Mouse (Mus musculus): ENCODE measurements around the gene Lrch1.

The Lrch1 gene

DNA sequence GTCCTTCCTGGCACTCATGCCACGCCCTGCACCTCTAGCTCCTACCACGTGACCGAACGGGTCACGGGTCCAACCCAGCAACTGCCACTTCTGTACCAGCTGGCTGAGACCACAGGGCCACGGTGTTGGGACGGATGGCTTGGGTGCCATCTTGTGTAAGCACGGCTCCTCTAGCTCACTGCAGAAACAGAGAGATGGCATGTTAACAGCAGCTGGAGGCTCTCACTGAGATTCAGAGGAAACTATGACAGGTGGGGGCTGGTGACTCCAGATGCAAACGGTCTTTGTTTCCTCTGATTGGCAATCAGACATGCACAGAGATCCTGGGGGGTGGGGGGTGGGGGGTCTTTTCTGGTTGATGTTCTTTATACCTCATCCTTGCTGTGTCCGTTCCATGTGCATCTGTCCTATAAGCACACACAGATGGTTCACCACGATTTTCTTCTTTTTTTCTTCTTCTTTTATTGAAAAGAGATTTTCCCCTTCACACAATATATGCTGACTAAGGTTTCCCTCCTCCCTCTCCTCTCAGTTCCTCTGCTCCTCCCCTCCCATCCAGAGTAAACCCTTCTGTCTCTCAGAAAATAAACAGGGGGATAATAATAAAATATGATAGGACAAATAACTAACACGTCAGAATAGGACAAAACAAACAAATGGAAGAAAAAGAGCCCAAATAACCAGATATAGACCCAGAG lies 25.5 kb downstream of the Lrch1 start:
- DNase-seq (ENCODE audit: low spot score): no peak

DNA sequence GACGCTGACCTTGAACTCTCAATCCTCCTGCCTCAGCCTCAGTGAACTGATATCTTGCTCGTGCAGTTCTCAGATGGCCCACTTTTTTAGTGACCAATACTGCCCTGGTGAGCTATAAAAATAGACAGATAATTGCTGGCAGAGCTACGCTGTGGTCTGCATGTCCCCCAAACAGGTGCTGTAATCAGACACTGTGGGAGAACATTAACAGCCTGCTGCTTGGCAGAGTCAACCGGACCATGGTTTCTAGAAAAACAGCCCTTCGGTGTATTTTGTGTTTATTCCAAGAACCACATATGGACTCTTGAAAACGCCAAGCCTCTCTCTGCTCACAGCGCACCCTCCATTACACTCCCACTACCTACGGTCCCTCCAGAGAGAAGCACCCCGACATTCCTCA lies 26.2 kb downstream of the Lrch1 start:
- DNase-seq (ENCODE audit: low spot score): no peak

DNA sequence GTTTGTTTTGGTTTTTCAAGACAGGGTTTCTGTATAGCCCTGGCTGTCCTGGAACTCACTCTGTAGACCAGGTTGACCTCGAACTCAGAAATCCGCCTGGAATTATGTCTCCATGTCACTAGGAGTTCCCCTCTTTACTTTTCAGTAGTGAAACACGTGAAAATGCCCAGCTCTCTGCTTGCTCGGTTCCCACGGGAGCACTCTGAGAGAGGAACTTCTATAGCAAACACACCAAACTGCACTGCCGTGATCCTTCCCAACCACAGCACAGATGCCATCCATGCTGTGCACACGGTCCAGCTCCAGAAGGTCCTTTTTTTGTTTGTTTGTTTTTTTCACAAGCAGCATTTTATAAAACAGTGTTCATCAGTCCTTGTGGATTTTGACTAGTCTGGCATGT lies 28.5 kb downstream of the Lrch1 start:
- DNase-seq (ENCODE audit: low spot score): no peak

DNA sequence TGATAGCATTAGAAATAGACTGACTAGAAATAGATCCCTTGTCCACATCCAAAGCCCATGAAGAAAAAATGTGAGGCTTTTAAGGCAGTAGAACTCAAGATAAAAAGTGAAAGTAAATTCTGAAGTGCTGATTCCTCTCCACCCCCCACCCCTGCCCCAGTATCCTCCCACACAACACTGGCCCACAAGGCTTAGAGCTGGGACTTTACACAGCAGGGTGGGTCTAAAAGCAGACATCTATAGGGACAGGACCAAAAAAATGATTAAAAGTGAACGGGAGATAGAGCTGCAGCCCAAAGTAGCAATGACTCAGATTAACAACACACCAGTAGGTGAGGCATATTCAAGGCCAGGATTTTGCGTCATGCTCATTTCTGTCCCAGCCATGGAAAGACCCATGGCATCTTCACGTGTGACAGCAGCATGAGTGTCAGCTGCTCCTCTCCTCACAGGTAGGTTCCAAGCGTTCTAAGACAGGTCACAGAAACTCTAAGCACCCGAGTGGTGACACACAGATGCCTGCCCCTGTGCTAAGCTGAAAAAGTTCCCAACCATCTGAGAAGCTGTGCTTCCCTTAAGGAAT lies 29.1 kb downstream of the Lrch1 start:
- DNase-seq (ENCODE audit: low spot score): no peak

DNA sequence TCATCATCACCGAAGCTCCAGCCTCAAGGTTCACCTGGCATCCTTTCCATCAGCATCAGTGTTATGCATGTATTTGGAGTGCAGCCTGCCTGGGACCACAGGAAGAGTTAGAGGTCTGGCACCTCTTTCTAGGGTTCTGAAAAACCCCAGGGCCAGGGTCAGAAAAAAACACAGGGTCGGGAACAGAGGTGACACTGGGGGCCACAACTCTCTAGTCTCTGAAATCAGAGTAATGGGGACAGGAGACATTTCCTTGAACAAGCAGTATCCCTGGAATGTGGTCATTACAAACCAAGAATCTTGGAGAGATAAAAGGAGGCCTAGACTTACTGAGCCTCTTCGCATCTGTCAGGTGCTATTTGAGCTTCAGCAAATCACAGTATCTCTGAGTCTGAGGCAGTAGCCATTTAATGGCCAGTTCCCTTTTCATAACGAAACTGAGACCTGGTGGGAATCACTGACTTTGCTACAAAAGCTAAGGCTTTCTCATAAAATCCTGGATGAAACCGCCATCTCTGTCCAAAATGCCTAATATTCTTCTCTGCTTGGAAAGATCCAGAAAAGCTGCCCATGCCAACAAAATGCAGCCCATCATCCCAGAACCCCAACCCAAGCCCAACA lies 30.1 kb downstream of the Lrch1 start:
- no peak for DNase-seq (ENCODE audit: low spot score)

DNA sequence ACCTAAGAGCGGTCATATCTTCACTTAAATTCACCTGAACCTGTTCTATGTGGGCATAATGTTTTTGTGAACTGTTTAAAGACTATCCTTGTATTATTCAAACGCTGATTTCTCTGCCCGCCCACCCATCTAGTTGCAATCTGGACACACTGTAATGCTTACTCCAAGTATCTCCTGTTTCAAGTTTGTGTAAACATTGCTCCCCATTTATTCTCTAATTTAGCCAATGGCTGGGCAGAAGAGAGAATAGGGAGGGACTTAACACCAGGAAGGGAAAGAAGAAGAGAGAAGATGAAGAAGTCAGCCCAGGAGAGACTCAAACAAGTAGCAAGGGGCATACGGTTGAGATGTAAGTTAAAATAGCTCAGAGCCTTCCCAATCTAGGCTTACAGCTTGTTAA lies 31.0 kb downstream of the Lrch1 start:
- no peak for DNase-seq (ENCODE audit: low spot score)

DNA sequence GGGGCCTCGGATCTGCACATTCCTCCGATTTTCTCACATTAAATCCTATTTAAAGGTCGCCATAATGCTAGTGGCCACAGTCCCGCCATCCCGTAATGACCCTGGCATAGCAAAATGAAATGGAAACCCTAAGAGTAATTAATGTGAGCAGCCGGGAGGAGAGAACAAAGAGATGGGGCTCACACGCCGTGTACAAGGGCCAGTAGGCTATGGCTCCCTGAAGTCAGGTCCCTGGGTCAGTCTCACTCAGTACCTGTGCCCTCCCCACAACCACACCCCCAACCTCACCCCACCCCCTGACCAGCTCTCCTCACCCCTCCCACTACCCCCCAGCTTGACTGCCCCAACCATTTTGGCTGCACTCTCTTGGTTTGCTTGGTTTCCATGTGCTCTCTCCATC lies 31.6 kb downstream of the Lrch1 start:
- DNase-seq (ENCODE audit: low spot score): no peak

DNA sequence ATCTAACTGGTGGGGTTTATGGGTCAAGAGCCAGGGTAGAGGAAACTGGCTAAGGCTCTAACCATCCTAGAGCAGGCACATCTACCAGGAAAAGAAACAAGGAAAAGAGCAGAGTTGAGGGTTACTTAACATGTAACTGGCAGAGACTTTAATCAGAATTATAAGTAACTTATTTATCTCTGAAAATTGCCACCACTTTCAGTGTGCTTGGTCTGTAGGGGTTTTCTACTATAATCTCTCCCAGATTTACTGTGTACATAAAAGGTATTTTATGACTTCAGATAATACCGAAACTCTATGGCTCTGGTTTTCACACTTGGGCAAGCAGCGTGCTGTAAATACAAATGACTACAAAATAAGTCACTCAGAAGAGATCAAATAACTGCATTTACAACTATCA lies 32.0 kb downstream of the Lrch1 start:
- no peak for DNase-seq (ENCODE audit: low spot score)

DNA sequence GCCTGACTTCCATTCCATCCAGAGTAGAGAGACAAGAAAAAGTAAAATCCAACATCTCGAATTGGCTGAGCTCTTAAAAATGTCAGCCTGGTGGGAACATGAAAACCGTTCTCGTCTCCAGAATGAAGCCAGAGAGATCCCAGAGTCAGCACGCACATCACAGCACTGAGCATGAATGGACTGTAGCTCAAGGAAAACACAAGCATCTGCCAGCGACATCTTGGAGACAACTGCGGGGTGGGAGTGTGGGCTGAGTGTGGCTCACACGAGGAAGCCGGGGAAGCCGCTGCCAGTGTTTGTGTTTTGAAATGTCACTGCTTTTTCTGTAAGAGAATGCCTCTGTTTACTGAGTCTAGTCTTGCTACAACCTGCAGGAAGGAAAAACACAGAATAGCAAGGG lies 32.7 kb downstream of the Lrch1 start:
- no peak for DNase-seq (ENCODE audit: low spot score)

DNA sequence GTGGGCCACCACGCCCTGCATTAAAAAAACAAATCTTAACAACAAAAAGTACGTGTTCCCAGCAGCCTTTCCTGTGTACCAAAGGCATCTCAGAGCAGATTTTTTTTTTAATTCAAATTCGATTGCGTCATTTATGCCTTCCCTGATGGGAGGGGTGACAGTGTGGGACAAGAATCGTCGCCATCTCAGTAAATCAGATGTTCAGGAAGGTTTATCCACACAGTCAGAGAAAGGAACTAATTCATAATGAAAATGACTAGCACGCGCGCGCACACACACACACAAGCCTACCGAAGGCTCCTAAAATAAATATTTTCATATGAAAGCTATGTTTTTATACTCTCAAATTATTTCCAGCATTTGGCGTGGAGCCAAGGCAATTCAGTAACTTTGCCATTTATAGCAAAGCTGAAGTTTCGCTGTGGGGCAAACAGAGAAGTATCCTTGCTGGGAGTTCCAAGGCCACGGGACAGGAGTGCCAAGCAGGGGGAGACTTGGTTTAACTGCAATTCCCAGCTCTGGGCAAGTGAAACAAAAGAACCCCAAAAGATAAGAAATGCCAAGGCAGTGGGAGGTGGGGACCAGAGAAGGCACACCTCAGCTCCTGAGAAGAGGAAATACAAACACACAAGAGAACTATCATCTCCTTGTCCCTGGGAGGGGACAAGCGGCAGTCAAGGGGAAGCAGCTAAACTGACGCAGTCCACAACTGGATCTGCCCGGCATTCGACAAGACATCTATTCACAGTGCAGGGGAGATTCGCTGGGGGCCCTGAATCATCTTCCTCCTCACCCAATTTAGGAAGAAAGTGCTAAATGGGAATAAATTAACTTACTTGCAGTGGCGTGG lies 34.1 kb downstream of the Lrch1 start:
- DNase-seq (ENCODE audit: low spot score): peak; percentile 65

DNA sequence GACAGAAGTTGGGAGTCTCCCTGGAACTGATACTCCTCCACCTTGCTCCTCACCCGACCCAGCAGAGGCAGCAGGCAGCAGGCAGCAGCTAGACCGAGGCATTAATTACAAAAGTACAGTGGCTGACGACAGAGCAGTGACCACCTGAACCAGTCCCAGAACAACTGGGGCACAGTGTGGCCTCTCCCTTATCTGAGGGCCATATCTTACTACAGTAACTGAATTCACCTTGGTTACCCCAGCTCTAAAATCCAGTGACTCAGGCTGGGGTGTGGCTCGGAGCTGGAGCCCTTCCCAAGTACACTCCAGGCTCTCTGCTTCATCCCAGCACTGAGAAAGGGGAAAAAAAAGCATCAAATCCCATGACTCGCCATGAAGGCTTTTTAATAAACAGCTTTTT lies 37.3 kb downstream of the Lrch1 start:
- no peak for DNase-seq (ENCODE audit: low spot score)

DNA sequence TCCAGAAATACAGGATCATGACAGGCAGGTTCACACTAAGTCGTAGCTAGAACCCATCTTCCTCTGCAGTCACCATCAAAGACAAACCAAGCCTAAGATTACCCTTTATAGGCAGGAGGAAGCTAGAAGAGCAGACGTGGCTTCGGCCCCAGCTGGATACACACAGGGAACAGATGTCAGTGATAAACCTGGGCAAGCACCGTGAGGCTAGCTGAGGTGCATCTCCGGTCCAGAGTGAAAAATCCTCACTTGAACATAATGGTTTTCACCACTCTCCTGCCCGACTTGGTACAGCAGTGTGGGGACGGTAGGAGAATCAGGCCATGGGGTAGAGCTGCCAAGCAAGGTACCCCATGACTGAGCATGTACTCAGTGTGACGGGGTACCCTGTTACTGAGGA lies 38.7 kb downstream of the Lrch1 start:
- DNase-seq (ENCODE audit: low spot score): no peak

DNA sequence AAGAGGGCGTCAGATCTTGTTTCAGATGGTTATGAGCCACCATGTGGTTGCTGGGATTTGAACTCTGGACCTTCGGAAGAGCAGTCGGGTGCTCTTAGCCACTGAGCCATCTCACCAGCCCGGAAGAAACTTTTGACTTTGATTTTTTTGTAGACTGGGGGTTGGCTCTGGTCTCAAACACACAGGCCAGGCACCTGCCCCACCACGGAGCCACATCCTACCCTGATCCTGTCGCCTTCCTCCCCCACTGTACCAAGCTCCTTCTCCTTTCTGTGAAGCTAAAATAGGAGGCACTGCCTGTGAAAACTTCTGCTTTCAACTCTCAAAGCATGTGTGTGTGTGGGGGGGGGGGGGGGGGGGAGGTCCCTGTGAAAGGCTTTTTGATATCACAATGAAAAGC lies 39.4 kb downstream of the Lrch1 start:
- DNase-seq (ENCODE audit: low spot score): no peak

DNA sequence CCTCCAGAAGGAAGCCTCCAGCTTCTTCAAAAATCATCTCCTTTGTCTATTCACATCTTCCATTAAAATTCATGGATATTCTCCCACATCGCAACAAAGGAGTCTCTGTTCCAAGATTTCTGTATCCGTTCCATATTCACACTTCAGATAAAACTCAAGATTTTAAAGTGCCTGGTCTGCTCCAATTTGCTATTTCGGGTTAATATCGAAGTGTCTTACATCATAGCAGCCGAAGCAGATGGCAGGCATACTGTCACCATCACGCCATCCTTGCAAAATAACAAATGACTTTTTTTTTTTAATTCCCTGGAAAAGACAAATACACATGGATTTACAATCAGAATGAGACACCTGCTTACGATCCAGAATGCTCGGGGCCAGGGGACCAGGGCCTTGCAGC lies 40.0 kb downstream of the Lrch1 start:
- no peak for DNase-seq (ENCODE audit: low spot score)

DNA sequence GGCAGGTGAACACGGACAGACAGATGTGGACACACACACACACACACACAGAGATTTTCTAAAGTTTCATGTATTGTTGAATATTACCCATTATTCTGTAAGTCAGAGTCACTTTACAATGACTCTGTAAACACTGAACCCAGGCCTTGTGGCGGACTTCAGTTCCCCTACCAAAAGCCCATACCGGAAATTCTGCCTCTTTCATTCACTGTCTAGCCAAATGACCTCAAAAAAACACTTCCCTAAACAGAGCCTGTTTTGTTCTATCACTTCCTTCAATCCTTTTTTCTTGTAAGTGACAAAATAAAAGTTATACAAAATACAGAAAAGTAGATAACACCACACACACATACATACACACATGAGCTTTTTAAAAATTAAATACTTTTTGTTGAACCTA lies 41.7 kb downstream of the Lrch1 start:
- DNase-seq (ENCODE audit: low spot score): no peak

DNA sequence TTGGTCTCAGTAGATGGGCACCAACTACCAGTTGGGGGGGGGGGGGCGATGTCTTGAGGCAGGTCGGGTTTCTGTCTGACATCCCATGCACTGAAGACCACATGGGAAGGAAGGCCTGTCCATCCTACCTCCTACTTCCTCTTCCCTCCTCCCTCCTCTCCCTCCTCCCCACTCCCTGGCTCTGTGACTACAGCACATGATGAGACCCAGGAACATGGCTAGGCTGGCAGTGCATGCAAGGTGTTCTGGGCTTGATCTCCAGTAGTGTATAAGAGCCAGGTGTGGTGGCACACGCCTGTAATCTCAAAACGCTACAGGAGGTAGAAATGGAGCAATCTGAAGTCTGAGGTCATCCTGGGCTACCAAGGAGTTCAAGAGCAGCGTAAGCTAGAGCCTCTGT lies 43.2 kb downstream of the Lrch1 start:
- no peak for DNase-seq (ENCODE audit: low spot score)

DNA sequence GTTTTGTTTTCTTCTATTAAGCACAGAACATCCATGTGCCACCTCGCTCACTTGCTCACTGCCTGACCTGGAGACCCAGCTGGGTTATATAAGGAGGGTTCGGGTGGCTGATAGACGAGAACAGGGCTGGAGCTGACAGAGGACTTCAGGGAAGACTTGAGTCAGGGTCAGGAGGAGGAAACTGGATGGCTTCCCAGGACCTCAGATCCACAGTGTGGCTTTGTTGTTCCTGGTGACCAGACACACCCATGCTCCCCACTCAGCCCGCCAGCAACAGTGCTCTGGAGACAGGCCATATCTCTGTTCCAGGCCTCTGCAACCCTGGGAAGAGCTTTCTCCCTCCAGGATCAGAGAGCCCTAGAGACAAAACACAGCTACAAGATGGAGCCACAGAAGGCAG lies 44.6 kb downstream of the Lrch1 start:
- DNase-seq (ENCODE audit: low spot score): peak; percentile 62

DNA sequence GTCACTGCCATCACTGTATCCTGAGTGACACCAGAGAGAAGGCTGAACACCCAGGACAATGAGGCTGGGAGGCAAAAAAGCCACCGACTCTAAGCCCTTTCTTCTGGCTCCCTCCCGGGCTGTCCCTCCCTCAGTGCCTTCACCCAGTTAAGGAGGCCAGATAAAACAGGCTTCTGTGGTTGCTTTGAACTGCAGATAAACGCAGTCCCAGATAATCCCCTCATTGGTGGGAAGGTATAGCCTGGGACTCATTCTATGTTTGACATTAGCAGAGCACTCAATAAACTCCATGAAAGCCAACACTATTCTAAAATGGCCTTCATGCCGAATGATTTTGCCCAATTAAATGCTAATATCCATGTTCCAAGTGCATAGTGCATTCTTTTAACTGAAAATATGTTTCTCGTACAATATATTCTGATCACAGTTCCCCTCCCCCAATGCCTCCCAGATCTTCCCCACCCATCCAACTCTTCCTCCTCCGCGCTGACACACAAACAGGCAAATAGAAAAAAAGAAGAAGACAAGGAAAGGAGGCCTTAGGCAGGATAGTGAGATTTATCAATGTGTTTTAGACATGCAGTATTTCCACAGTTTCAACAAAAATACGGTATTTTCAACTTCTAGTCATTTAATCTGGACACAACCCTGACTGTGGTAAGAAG lies 46.8 kb downstream of the Lrch1 start:
- DNase-seq (ENCODE audit: low spot score): no peak

DNA sequence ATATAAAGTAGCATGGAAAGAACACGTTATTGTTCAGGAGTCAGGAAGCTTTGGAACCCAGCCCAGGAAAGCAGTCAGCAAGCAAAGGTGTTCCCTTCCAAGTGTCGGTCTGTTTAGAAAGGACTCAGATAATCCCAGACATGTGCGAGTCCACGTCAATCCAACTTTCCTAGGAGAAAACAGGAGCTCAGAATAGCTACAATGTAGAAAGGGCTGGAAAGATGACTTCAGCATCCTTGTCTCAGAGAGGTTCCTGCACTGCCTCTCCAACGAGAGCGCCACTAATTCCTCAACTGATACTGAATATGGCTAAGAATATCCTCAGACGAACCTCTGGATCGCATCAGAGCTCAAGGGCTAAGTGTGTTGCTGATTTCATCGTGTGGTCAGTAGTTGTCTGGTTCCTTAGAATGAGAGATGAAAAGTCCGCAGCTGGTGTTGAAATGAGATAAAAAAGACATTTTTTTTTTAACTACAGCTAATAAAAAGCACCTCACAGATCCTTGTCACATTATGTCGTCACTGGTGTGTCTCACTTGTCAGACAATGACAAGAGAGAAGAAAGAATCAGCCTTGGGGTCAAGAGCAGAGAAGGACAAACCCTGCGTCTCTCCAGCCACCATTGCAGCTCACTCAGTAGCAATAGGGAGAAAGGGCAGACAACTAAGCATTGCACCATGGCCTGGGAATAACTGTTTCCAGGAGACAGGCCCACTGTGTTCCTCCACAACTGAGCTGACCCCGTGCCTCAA lies 47.5 kb downstream of the Lrch1 start:
- no peak for DNase-seq (ENCODE audit: low spot score)

DNA sequence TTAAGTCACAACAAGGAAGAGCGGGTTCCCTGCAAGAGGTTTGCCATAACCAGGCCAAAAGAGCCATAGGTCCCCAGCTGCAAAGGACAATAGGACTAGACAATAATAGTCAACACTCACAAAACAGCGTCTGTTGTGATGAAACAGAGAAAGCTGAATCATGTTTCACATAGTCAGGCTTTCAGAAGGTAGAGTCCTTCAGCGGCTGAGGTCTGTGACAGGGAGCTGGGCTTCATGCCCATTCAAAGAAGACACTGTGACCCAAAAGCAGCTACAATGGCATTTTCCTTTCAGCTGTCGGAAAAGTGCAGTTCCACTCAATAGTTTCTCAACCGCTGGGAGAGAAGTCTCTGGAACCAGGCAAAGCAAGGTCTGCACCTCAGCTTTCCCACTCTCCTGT lies 48.7 kb downstream of the Lrch1 start:
- DNase-seq (ENCODE audit: low spot score): no peak

DNA sequence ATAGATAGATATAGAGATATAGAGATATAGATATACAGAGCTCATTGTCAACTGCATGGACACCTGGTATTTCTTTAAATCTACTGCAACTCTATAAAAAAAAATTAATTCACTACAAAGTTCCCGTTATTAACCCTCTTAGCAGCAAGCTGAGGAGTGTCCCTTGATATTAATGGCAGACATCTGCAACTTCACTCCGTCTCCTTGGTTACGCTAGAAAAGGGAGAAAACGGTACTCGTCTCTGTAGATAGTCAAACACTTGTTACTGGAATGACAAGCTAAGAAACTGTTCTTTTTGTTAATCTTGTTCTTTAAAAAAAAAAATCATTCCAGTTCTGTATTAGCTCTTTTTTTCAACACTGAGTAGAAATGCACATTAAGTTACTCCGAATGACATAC lies 54.0 kb downstream of the Lrch1 start:
- no peak for DNase-seq (ENCODE audit: low spot score)

All from ovary, adult 18-20 months (tissue).